Mouse (Mus musculus) MEL (cell line): ENCODE results near the gene Med17. TPM values are rescaled to one million over a fixed set of nuclear protein-coding genes. Genes with fewer than 3 reads are reported as not detected.

Source experiments
- DNase-seq: peaks from one replicate; pipeline ENCODE4 v3.0.0; 2011; ENCODE audit warnings: low read depth, low spot score
- H3K27ac ChIP-seq: 2 replicates; pipeline ENCODE4 v1.5.1; 2012; ENCODE audit warnings: low read depth, mild to moderate bottlenecking, control low read depth, low read length, moderate library complexity; ENCODE audit not compliant: control insufficient read depth
- H3K27me3 ChIP-seq, 2 experiments: fragments of 150-350 bp in 1 of 2; sonication (generic) in 1 of 2; 2 replicates each; pipeline ENCODE4 v1.6.1; 2012; ENCODE audit warnings: low read length in 2 of 2, mild to moderate bottlenecking in 2 of 2, improper control_type of control experiment in 1 of 2, moderate library complexity in 1 of 2; ENCODE audit not compliant: insufficient read depth in 2 of 2, control insufficient read depth in 1 of 2
- H3K36me3 ChIP-seq, 2 experiments: 2 replicates each; pipeline ENCODE4 v1.6.1; 2012 to 2014; ENCODE audit warnings: low read length in 2 of 2, improper control_type of control experiment in 1 of 2, inconsistent platforms in 1 of 2, mild to moderate bottlenecking in 1 of 2; ENCODE audit not compliant: insufficient read depth in 2 of 2, control insufficient read depth in 1 of 2
- H3K4me1 ChIP-seq, 2 experiments: fragments of 150-350 bp in 1 of 2; sonication (generic) in 1 of 2; 2 replicates each; pipeline ENCODE4 v1.6.1; 2012; ENCODE audit warnings: low read length in 2 of 2, improper control_type of control experiment in 1 of 2, mild to moderate bottlenecking in 1 of 2; ENCODE audit not compliant: insufficient read depth in 2 of 2, control insufficient read depth in 1 of 2
- H3K4me3 ChIP-seq, 2 experiments: fragments of 150-350 bp in 1 of 2; sonication (generic) in 1 of 2; 2 replicates each; pipeline ENCODE4 v1.5.1; 2012; ENCODE audit warnings: low read depth in 2 of 2, low read length in 2 of 2, mild to moderate bottlenecking in 2 of 2, moderate library complexity in 2 of 2, control low read depth in 1 of 2, improper control_type of control experiment in 1 of 2; ENCODE audit not compliant: control insufficient read depth in 1 of 2, insufficient read depth in 1 of 2
- H3K79me2 ChIP-seq: 2 replicates; pipeline ENCODE4 v1.6.1; 2012; ENCODE audit warnings: mild to moderate bottlenecking, low read length, moderate library complexity; ENCODE audit not compliant: control insufficient read depth, poor library complexity, insufficient read depth
- H3K9ac ChIP-seq: 2 replicates; pipeline ENCODE4 v1.6.1; 2012; ENCODE audit warnings: low read depth, mild to moderate bottlenecking, control low read depth, low read length, moderate library complexity; ENCODE audit not compliant: control insufficient read depth, poor library complexity, severe bottlenecking
- H3K9me3 ChIP-seq: fragments of 150-350 bp; sonication (generic); replicated peaks from 2 replicates; pipeline ENCODE4 v1.6.1; 2012; ENCODE audit warnings: mild to moderate bottlenecking, low read length, improper control_type of control experiment, moderate library complexity; ENCODE audit not compliant: insufficient read depth
- CHD1 ChIP-seq: IDR thresholded peaks from 2 replicates; pipeline ENCODE4 v1.6.1; 2012; ENCODE audit warnings: low read depth, mild to moderate bottlenecking, inconsistent platforms, low read length, improper control_type of control experiment
- EP300 ChIP-seq, 2 experiments: IDR thresholded peaks; 2 replicates each; pipeline ENCODE4 v1.6.1; 2011; ENCODE audit warnings: improper control_type of control experiment in 2 of 2, low read length in 2 of 2, low read depth in 1 of 2, mild to moderate bottlenecking in 1 of 2
- ETS1 ChIP-seq: IDR thresholded peaks from 2 replicates; pipeline ENCODE4 v1.6.1; 2012; ENCODE audit warnings: low read depth, mild to moderate bottlenecking, inconsistent platforms, low read length, improper control_type of control experiment, moderate library complexity
- GABPA ChIP-seq: IDR thresholded peaks from 2 replicates; pipeline ENCODE4 v1.6.1; 2012; ENCODE audit warnings: low read depth, mild to moderate bottlenecking, inconsistent platforms, low read length, improper control_type of control experiment, moderate library complexity
- GATA1 ChIP-seq: IDR thresholded peaks from 2 replicates; pipeline ENCODE4 v1.6.1; 2011; ENCODE audit warnings: low read depth, low read length, improper control_type of control experiment
- HCFC1 ChIP-seq: IDR thresholded peaks from 2 replicates; pipeline ENCODE4 v1.6.1; 2012; ENCODE audit warnings: low read depth, mild to moderate bottlenecking, inconsistent platforms, low read length, improper control_type of control experiment, moderate library complexity
- JUND ChIP-seq: IDR thresholded peaks from 2 replicates; pipeline ENCODE4 v1.6.1; 2011; ENCODE audit warnings: low read depth, mild to moderate bottlenecking, improper control_type of control experiment, low read length
- MAX ChIP-seq: IDR thresholded peaks from 2 replicates; pipeline ENCODE4 v1.6.1; 2011; ENCODE audit warnings: low read length, improper control_type of control experiment
- MAZ ChIP-seq: IDR thresholded peaks from 2 replicates; pipeline ENCODE4 v1.6.1; 2012; ENCODE audit warnings: low read depth, mild to moderate bottlenecking, inconsistent platforms, low read length, improper control_type of control experiment
- MEF2A ChIP-seq: IDR thresholded peaks from 2 replicates; pipeline ENCODE4 v1.6.1; 2014; ENCODE audit warnings: low read depth, mild to moderate bottlenecking, inconsistent platforms, low read length, improper control_type of control experiment; ENCODE audit not compliant: poor library complexity, insufficient replicate concordance, severe bottlenecking; ENCODE audit errors: extremely low read depth
- MXI1 ChIP-seq: IDR thresholded peaks from 2 replicates; pipeline ENCODE4 v1.6.1; 2011; ENCODE audit warnings: mild to moderate bottlenecking, low read depth, low read length, improper control_type of control experiment
- MYC ChIP-seq: IDR thresholded peaks from 2 replicates; pipeline ENCODE4 v1.6.1; 2011; ENCODE audit warnings: low read depth, mild to moderate bottlenecking, low read length, improper control_type of control experiment, moderate library complexity
- NELFE ChIP-seq: IDR thresholded peaks from 2 replicates; pipeline ENCODE4 v1.6.1; 2011; ENCODE audit warnings: low read depth, low read length, improper control_type of control experiment
- POLR2AphosphoS2 ChIP-seq: IDR thresholded peaks from 2 replicates; pipeline ENCODE4 v1.6.1; 2011; ENCODE audit warnings: low read length, improper control_type of control experiment
- SIN3A ChIP-seq: IDR thresholded peaks from 2 replicates; pipeline ENCODE4 v1.6.1; 2012; ENCODE audit warnings: low read length, improper control_type of control experiment, inconsistent platforms
- TBP ChIP-seq: IDR thresholded peaks from 2 replicates; pipeline ENCODE4 v1.8.0; 2011; ENCODE audit warnings: low read depth, low read length, improper control_type of control experiment
- TCF12 ChIP-seq: IDR thresholded peaks from 2 replicates; pipeline ENCODE4 v1.6.1; 2014; ENCODE audit warnings: low read depth, mild to moderate bottlenecking, inconsistent platforms, low read length, improper control_type of control experiment, moderate library complexity
- UBTF ChIP-seq: IDR thresholded peaks from 2 replicates; pipeline ENCODE4 v1.6.1; 2012; ENCODE audit warnings: low read depth, mild to moderate bottlenecking, inconsistent platforms, low read length, improper control_type of control experiment, moderate library complexity, borderline replicate concordance; ENCODE audit not compliant: insufficient read depth
- USF1 ChIP-seq: IDR thresholded peaks from 2 replicates; pipeline ENCODE4 v1.6.1; 2014; ENCODE audit warnings: low read depth, mild to moderate bottlenecking, inconsistent platforms, low read length, improper control_type of control experiment, moderate library complexity
- USF2 ChIP-seq, 2 experiments: IDR thresholded peaks; 2 replicates each; pipeline ENCODE4 v1.6.1; 2011 to 2012; ENCODE audit warnings: improper control_type of control experiment in 2 of 2, low read length in 2 of 2, borderline replicate concordance in 1 of 2, inconsistent platforms in 1 of 2, low read depth in 1 of 2, mild to moderate bottlenecking in 1 of 2; ENCODE audit not compliant: insufficient read depth in 1 of 2
- ZC3H11A ChIP-seq: IDR thresholded peaks from 2 replicates; pipeline ENCODE4 v1.6.1; 2012; ENCODE audit warnings: low read depth, mild to moderate bottlenecking, inconsistent platforms, low read length, improper control_type of control experiment
- ZNF384 ChIP-seq: IDR thresholded peaks from 2 replicates; pipeline ENCODE4 v1.6.1; 2012; ENCODE audit warnings: low read depth, mild to moderate bottlenecking, inconsistent platforms, low read length, improper control_type of control experiment
- polyA plus RNA-seq, 2 experiments: library from polyadenylated mRNA; stranded (reverse) in 1 of 2; unstranded in 1 of 2; fragments of >175 nt in 1 of 2; fragments of >200 nt in 1 of 2; gene quantifications; 2 replicates each; pipeline versions ENCODE4 v1.2.1 to v1.2.4; 2012; ENCODE audit warnings: low replicate concordance in 2 of 2, low read depth in 1 of 2; ENCODE audit not compliant: insufficient read length in 2 of 2, insufficient read depth in 1 of 2, missing spikeins in 1 of 2
- total RNA-seq: library from RNA; depleted of rRNA; stranded (reverse); fragments of 300-350 nt; gene quantifications from 2 replicates; pipeline ENCODE4 v1.2.3, GENCODE M21; 2012

Med17 gene
- total and polyA plus RNA-seq, 3 experiments = 175 to 478 (median 185) TPM

DNA sequence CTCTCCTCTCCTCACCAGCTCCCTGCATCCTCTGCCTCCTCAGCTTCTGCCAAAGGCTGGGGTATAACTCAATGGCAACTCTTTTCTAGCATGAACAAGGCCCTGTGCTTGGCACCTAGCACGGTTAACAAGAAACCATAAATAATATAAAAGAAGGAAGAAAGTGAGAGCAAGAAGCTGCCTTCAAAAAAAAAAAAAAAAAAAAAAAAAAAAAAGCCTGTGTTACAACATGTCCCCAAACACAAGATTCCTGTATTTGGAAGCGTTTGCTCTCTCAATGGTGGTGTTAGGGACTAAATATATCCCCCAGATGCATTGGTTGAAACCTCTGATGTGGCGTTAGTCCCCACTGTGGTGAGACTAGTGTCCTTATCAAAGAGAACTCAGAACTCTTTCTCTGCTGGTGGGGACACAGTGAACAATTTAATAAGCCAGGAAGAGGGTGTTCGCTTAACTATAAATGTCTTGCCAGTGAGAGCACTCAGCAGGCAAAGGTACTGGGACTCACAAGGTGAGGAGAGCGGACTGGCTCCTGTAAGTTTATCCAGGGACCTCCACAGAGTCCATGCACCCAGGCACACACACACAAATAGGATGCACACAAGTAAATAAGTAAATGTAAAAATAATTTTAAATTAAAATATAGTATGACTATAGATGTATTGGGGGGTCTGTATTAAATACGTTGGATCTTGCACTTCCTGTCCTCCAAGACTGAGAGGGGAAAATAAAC, 38.7 kb downstream of the Med17 start:
- H3K4me3 ChIP-seq = peak overlapping the region; percentile 6 to 18; a peak in 3 of 4 replicates
- peak; percentile 90 for DNase-seq
- TF ChIP-seq ETS1 = peak; percentile 37
- TF ChIP-seq MAX = no peak
- peak; percentile 98 for TF ChIP-seq ZNF384
- TF ChIP-seq TCF12 = peak; percentile 46; the same call in 1 of the 2 replicates
- peak; percentile 71 to 80 for TF ChIP-seq EP300 (IDR thresholded peaks at IDR 0.05; ENCODE audit: low read depth in 1 of 2, low read length in 2 of 2)
- TF ChIP-seq MAZ = peak; percentile 63; the same call in 1 of the 2 replicates
- TF ChIP-seq SIN3A = no peak
- TF ChIP-seq MYC = no peak
- 0 out of 2 replicates have a peak, but pooled peaks have one; percentile 10 for TF ChIP-seq HCFC1
- TF ChIP-seq USF2 (IDR thresholded peaks at IDR 0.05; ENCODE audit: borderline replicate concordance in 1 of 2, insufficient read depth in 1 of 2, low read depth in 1 of 2, low read length in 2 of 2) = no peak
- peak; percentile 96 for TF ChIP-seq CHD1
- peak; percentile 13; the same call in 1 of the 2 replicates for TF ChIP-seq MXI1
- no peak for TF ChIP-seq UBTF
- no peak for TF ChIP-seq GABPA
- no peak for TF ChIP-seq POLR2AphosphoS2
- TF ChIP-seq TBP = peak; percentile 64; the same call in 1 of the 2 replicates
- TF ChIP-seq GATA1 = peak; percentile 75
- TF ChIP-seq USF1 = no peak
- peak; percentile 72; the same call in 1 of the 2 replicates for TF ChIP-seq JUND
- TF ChIP-seq ZC3H11A = no peak

DNA sequence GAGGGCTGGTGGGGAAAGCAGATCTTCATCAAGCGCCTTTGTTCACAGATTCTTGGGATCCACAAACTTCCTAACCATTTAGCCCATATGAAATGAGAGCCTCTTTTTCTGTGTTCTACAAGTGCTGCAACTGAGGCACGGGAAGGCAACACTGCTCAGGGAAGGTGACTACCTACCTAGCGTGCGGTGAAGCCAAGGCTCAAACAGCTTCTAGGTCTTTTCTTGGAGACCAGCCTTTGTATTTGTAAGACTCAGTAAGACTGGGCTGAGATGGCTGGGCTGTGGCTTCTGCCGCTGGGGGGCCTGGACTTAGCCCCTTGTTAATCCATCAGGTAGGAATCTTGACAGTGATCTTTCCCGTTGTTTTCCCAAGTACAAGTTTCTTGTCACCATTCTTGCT, 39.7 kb downstream of the Med17 start:
- Histone ChIP-seq H3K36me3 (peaks cover 0 to 28% of the 10 kb centered on the region in 2 experiments; a peak in 2 of 4 replicates), H3K4me1 (peaks cover 24 to 32% of the 10 kb centered on the region in 2 experiments), H3K27me3 (no peaks in the 10 kb centered on the region), H3K9ac (peak overlapping the region; percentile 70), H3K4me3 (peak overlapping the region; percentile 70 to 80), H3K79me2 (peaks cover 13% of the 10 kb centered on the region), H3K27ac (no peak overlapping the region), H3K9me3 (no peaks in the 10 kb centered on the region)
- TF ChIP-seq ZC3H11A (no peak), MEF2A (no peak), HCFC1 (no peak), USF1 (no peak), NELFE (no peak)
- DNase-seq = no peak

More for the DNA sequence above, 38.7 kb downstream of the Med17 start:
- Histone ChIP-seq H3K4me1 (peaks cover 24 to 32% of the 10 kb centered on the region in 2 experiments), H3K27ac (peak overlapping the region; percentile 40; the same call in 1 of the 2 replicates), H3K36me3 (peaks cover 0 to 28% of the 10 kb centered on the region in 2 experiments; a peak in 2 of 4 replicates), H3K9me3 (no peaks in the 10 kb centered on the region), H3K79me2 (peaks cover 13% of the 10 kb centered on the region), H3K27me3 (no peaks in the 10 kb centered on the region), H3K9ac (peak overlapping the region; percentile 37)
